Mouse (Mus musculus) left cerebral cortex, adult 2 months (tissue): Measurements from ENCODE around the gene Kcna7. TPM values are rescaled to one million over a fixed set of nuclear protein-coding genes. Genes with fewer than 3 reads are reported as not detected.
A peak's percentile ranks its signal among the peaks of the same experiment; 100 is the strongest.

Experiments used
- DNase-seq, 2 experiments: peaks; one replicate each; pipeline ENCODE4 v3.0.0; 2021 to 2022; ENCODE audit warnings: low spot score in 2 of 2, mixed read lengths in 1 of 2; ENCODE audit errors: extremely low spot score in 1 of 2
- H3K27ac ChIP-seq: fragments of 200-600 bp; 2 replicates; pipeline ENCODE4 v1.8.1; 2022
- H3K4me3 ChIP-seq: fragments of 200-600 bp; 2 replicates; pipeline ENCODE4 v1.8.1; 2022
- CTCF ChIP-seq: fragments of 200-600 bp; IDR thresholded peaks from 2 replicates; pipeline ENCODE4 v1.8.1; 2022; ENCODE audit warnings: antibody characterized with exemption, mild to moderate bottlenecking, moderate library complexity
- intact Hi-C: fragments of 180-260 bp; cut with DNase I; formaldehyde crosslinking; loops from one replicate; pipeline ENCODE4 v1.15.1; 2025
- total RNA-seq, 2 experiments: library from RNA; stranded (reverse); gene quantifications; 2 replicates each; pipeline ENCODE4 v1.2.3; 2021

The Kcna7 gene
- total RNA-seq, 2 experiments from 2014 or later, result not detected

DNA sequence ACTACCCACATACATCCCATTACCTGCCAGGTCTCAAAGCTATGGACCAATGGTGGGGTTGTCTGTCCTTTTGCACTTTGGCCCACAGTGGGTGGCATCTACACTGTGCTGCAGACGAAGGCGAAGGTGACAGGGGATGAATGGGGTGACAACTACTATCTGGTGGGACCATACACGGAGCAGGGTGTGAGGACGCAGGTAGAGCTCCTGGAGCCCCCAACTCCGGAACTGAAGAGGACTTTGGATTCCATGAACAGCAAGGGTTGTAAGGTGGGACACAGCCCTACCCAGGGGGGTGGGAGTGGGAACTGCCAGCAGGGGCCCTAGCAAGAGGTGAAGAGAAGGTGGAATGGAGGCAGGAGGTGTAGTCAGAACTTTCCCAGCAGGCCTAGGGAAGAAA lies 31.0 kb downstream of the Kcna7 start:
- intact Hi-C loops, result no loop called here
- no peak for TF ChIP-seq CTCF
- Histone ChIP-seq H3K4me3 (no peak overlapping the region), H3K27ac (no peak overlapping the region)
- DNase-seq, result no peak

DNA sequence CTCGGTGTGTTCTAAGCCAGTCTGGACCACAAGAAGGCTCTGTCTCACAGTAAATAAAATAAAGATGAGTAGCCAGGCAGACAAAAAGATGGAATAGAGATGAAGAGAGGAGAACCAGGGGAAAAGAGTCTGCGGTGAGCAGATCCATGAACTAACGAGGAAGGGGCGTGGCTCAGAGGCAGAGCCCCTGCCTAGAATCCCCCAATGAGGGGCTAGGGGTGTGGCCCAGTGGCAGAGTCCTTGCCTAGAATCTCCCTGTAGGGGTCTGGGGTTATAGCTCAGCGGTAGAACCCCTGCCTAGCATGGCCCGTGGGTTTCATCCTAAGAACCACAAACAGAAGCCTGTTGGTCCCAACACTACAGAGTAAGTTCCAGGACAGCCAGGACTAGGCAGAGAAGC lies 31.6 kb downstream of the Kcna7 start:
- Histone ChIP-seq H3K4me3 (no peak overlapping the region), H3K27ac (no peak overlapping the region)
- no peak for TF ChIP-seq CTCF
- intact Hi-C loops, result no loop called here
- DNase-seq, result no peak

DNA sequence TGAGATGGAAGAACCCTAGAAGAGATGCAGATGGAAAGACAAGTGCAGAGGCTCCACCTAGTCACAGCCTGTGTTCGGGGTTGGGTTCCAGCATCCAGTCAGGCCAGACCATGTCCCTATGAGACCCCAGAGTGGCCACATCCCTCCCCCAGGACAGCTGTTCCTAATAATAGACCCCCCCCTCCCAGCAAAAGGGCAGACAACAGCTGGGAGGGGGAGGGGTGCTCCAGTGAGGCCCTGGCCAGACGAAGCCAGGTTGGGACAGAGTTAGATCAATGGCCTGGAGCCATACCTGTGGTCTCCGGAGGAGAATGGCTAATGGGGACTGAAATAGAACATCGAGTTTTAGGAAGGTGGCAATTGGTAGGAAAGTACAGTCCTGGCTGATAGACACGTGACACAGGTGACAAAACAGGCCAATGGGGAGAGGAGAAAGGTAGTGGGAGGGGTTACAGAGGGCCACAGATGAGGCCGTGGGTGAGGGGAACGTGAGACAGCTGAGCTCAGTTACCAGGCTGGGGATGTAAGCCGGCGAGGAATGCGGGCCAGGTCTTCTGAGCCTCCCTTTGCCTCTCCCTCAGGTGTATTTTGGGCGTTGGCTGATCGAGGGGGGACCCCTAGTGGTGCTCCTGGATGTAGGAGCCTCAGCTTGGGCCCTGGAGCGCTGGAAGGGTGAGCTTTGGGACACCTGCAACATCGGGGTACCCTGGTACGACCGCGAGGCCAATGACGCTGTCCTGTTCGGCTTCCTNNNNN lies 32.2 kb downstream of the Kcna7 start, which contains the start of gene Ruvbl2:
TSS of gene Ruvbl2 (minus strand) at position 576 of the 756 bp plus-strand sequence.
- intact Hi-C loops, result no loop called here
- peak within 1 kb of the TSS; percentile 14; the same call in 1 of the 2 replicates for H3K4me3 ChIP-seq
- peak; percentile 32 for TF ChIP-seq CTCF
- H3K27ac ChIP-seq, result no peak within 1 kb of the TSS
- DNase-seq, result no peak

DNA sequence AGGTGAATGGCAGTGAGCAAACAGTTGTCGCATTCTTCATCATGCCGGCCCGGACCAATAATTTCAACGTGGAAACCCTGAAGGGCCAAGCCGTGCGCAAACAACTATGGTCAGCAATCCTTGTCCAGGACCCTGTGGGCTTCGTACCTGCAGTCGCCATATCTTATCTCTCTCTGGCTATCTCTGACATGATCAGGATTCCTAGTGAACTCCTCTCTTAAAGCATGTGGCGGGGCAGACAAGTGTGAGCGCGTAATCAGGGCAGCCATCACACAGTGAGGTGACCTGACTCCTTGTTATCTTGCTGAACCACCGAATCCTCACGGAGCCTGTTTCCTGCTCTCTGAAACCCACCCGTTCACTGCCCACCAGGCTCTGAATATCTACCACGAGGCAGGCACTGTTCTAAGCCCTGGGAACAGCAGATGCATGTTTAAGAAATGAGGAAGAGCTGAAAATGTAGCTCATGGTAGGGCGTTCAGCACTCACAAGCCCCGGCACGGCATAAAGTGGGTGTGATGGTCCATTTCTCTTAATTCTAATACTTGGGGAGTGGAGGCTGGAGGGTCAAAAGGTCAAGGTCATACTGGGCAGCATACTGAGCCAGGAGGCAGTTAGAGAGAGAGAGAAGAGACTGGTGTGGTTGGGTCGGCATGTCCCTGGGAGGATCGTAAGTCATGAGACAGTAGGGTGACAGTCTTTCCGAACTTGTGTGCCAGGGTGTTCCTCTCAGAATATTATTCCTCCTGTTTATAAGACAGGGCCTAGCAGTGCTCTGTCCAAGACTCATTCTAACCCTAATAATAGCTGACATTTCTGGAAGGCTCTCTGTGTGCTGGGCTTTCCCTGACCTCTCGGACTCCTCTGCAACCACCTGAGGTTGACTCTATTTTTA lies 38.3 kb downstream of the Kcna7 start:
- no peak for TF ChIP-seq CTCF
- H3K27ac ChIP-seq, result no peak overlapping the region
- intact Hi-C loops, result no loop called here
- H3K4me3 ChIP-seq, result no peak overlapping the region
- no peak for DNase-seq

DNA sequence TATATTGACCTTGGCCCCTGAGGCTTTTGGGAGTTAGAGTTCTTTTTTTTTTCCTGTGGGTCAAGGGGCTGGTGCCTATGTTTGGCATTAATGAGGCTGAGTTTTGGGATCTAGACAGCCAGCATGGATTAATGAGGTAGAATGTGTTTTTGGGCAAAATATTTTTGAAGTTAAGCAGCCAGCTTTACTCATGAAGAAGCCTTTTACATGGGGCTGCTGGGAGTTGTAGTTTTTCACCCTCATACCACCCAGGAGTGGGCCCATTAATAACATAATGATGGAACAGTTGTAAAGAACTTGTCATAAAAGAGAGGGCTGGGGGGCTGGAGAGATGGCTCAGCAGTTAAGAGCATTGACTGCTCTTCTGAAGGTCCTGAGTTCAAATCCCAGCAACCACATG lies 41.1 kb downstream of the Kcna7 start:
- Histone ChIP-seq H3K27ac (no peak overlapping the region), H3K4me3 (no peak overlapping the region)
- intact Hi-C loops, result no loop called here
- no peak for DNase-seq
- no peak for TF ChIP-seq CTCF

DNA sequence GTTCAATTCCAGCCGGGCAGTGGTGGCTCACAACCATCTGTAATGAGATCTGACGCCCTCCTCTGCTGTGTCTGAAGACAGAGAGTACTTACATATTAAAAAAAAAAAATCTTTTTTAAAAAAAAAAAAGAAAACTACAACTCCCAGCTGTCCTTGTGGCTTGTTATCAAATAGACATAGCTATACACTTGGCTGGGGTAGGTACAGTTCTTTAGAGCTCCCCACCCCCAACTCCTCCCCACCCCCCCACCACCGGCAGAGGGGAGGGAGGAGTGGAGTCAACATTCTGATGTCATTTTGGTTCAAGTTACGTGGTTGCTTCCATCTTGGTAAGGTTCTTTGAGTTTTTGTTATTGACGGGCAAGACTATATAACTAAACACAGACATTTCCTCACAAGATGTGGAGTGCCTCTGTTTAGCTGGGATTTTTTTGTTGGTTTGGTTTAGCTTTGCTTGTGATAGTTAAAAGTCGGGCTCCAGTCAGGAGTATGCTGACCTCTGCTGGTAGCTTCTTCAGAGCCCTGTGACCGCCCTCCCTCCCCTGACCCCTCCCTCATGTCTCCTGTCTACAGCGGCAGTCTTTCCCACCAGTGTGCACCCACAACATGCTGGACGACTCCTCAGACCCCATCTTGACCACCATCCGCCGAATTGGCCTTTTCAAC lies 42.0 kb downstream of the Kcna7 start:
- H3K4me3 ChIP-seq, result no peak overlapping the region
- DNase-seq, result no peak
- no peak overlapping the region for H3K27ac ChIP-seq
- intact Hi-C loops, result no loop called here
- peak; percentile 50 for TF ChIP-seq CTCF

DNA sequence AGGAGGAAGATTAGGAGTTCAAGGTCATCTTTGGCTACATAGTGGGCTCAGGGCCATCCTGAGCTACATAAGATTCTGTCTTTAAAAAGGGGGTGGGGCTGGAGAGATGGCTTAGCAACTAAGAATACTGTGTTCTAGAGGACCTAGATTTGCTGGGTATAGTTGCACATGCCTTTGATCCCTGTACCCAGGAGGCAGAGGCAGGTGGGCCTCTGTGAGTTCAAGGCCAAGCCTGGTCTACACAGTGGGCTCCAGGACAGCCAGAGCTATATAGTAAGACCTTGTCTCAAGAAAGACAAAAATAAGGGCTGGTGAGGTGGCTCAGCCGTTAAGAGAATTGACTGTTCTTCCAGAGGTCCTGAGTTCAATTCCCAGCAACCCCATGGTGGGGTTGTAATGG lies 44.5 kb downstream of the Kcna7 start:
- no peak for TF ChIP-seq CTCF
- Histone ChIP-seq H3K27ac (no peak overlapping the region), H3K4me3 (no peak overlapping the region)
- intact Hi-C loops, result no loop called here
- DNase-seq, result no peak

DNA sequence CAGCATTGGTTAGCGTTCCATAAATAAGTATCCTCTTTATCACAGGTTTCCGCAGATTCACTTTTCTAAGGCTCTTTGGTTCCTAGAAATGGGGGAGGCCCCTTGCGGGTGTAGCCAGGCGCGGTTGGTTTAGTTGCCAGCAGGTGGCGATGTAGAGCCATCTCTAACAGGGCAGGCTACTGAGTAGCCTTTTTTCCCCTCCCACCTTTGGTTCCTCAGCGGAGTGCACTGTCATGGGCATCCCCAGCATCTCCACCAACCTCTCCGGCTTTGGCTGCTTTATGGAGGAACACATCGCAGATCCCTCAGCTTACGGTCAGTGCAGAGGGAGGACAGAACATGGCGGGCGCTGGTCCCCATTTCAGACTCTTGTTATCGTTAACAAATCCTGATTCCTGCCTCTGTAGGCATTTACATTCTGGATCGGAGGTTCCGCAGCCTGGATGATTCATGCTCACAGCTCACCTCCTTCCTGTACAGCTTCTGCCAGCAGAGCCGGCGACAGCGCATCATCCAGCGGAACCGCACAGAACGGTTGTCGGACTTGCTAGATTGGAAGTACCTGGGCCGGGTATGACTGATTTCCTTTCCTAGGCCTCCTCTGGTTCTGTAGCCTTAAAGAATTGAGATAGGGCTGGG lies 46.0 kb downstream of the Kcna7 start:
- peak overlapping the region; percentile 49 for H3K4me3 ChIP-seq
- intact Hi-C loops, result no loop called here
- peak overlapping the region; percentile 96 for H3K27ac ChIP-seq
- peak; percentile 97 for TF ChIP-seq CTCF
- peak; percentile 85 to 89 for DNase-seq

DNA sequence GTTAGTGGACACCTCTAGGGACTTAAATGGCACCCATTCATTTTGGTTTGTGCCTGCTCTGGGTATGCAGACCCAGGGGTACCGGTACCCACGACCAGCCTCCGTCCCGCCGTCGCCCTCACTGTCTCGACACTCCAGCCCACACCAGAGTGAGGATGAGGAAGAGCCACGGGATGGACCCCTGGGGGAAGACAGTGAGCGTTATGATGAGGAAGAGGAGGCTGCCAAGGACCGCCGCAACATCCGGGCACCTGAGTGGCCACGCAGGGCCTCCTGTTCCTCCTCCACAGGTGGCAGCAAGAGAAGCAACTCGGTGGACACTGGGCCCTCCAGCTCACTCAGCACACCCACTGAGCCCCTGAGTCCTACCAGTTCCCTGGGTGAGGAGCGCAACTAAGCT lies 49.5 kb downstream of the Kcna7 start:
- H3K4me3 ChIP-seq, result no peak overlapping the region
- no peak overlapping the region for H3K27ac ChIP-seq
- no peak for DNase-seq
- TF ChIP-seq CTCF, result no peak
- intact Hi-C loops, result no loop called here

DNA sequence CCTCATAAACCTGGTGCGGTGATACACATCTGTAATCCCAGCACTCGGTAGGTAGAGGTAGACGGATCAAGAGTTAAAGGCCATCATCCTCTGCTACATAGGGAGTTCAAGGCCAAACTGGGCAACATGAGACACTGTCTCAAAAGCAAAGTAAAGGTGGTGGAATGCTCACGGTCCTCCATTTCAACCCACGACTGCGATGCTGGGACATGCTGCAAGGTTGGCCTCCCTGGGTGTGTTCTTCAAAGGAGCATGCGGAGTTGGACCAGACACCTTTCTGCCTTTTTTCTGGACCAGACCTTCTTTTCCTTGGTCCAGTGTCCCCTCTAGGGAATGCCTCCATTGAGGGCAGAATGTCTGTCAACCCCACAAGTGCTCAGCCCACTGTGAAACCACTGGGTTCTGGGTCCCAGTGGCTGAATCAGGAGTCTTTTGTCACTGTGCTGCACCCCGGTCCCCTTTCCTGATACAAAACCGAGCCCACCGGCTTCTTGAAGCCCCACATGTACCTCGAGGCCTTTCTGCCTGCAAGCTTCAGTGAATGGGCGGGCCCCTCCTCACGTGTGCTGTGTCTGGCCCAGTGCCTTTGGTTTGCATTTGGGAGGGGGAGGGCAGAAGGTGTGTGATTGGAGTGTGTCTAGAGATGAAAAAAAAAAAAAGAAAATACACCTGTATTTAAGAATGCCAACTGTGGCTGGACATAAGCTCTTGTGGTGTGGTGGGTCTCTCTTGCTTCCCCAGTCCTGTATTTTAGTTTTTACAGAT lies 50.7 kb downstream of the Kcna7 start:
- intact Hi-C loops, result no loop called here
- DNase-seq, result no peak
- no peak for TF ChIP-seq CTCF
- Histone ChIP-seq H3K27ac (no peak overlapping the region), H3K4me3 (no peak overlapping the region)

DNA sequence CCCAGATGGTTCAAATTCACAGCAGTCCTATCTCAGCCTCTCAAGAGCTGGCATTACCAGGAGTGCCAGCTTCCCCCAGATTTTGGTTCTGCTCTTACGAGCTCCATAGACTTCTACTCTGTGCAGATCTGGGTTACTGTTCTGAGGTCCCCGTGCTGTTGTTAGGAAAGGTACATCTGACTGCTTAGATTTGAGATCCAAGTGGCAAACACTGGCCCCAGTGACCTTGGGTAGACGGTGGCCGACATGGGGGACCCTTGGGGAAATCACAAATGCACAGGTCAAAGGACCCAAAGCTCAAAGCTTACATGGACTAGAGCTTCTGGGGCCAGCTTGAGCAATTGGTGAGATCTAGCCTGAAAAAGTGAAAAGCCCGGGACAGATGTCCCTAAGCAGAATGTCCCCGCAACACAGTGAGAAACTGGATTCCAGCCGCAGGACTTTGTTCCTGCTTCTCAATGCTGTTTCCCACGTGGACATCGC lies 51.3 kb downstream of the Kcna7 start:
- no peak overlapping the region for H3K4me3 ChIP-seq
- intact Hi-C loops, result no loop called here
- TF ChIP-seq CTCF, result no peak
- no peak for DNase-seq
- H3K27ac ChIP-seq, result peak overlapping the region; percentile 63
